Mouse (Mus musculus): ENCODE results near the gene Gm28372. TPM values are rescaled to one million over a fixed set of nuclear protein-coding genes. Genes with fewer than 3 reads are reported as not detected.

Gm28372 gene
- polyA plus RNA-seq, 1 experiment from 2014 or later = not detected

Other genes with a start within 250 kb of the Gm28372 start
- 859 and 934 TPM in 2 replicates for gene Snrpb, start 225.8 kb upstream of the Gm28372 start, polyA plus RNA-seq (2016; fragmentation: Nextera tagmentation; extraction: Ambion mirVana)
- not detected in 2 replicates for gene Tmc2, start 210.0 kb upstream of the Gm28372 start, polyA plus RNA-seq (2016; fragmentation: Nextera tagmentation; extraction: Ambion mirVana)
- 392 and 425 TPM in 2 replicates for gene Nop56, start 130.8 kb upstream of the Gm28372 start, polyA plus RNA-seq (2016; fragmentation: Nextera tagmentation; extraction: Ambion mirVana)
- gene Idh3b, start 120.7 kb upstream of the Gm28372 start, polyA plus RNA-seq (2016; fragmentation: Nextera tagmentation; extraction: Ambion mirVana) = 136 and 141 TPM in 2 replicates
- 0.95 and 1.3 TPM in 2 replicates for gene Ebf4, start 110.1 kb upstream of the Gm28372 start, polyA plus RNA-seq (2016; fragmentation: Nextera tagmentation; extraction: Ambion mirVana)
- 40.7 and 47.3 TPM in 2 replicates for gene Cpxm1, start 7.7 kb upstream of the Gm28372 start, polyA plus RNA-seq (2016; fragmentation: Nextera tagmentation; extraction: Ambion mirVana)
- 0.40 TPM in 1 of 2 replicates, not detected in the other for gene 1700020A23Rik, start within 50 bp of the Gm28372 start, polyA plus RNA-seq (2016; fragmentation: Nextera tagmentation; extraction: Ambion mirVana)
- 0.12 TPM in 1 of 2 replicates, not detected in the other for gene Tmem239, start 1.2 kb downstream of the Gm28372 start, polyA plus RNA-seq (2016; fragmentation: Nextera tagmentation; extraction: Ambion mirVana)
- 117 and 126 TPM in 2 replicates for gene Vps16, start 19.1 kb downstream of the Gm28372 start, polyA plus RNA-seq (2016; fragmentation: Nextera tagmentation; extraction: Ambion mirVana)
- gene Pced1a, start 19.5 kb downstream of the Gm28372 start, polyA plus RNA-seq (2016; fragmentation: Nextera tagmentation; extraction: Ambion mirVana) = 13.9 and 14.4 TPM in 2 replicates
- gene Ptpra, start 45.0 kb downstream of the Gm28372 start, polyA plus RNA-seq (2016; fragmentation: Nextera tagmentation; extraction: Ambion mirVana) = 88.2 and 91.8 TPM in 2 replicates
- gene Mrps26, start 158.5 kb downstream of the Gm28372 start, polyA plus RNA-seq (2016; fragmentation: Nextera tagmentation; extraction: Ambion mirVana) = 84.8 and 89.0 TPM in 2 replicates
- not detected in 2 replicates for gene Oxt, start 170.9 kb downstream of the Gm28372 start, polyA plus RNA-seq (2016; fragmentation: Nextera tagmentation; extraction: Ambion mirVana)
- gene Avp, start 177.3 kb downstream of the Gm28372 start, polyA plus RNA-seq (2016; fragmentation: Nextera tagmentation; extraction: Ambion mirVana) = not detected in 2 replicates
- gene Fastkd5, start 224.8 kb downstream of the Gm28372 start, polyA plus RNA-seq (2016; fragmentation: Nextera tagmentation; extraction: Ambion mirVana) = 21.7 and 22.4 TPM in 2 replicates
- 20.3 and 21.5 TPM in 2 replicates for gene Ubox5, start 224.8 kb downstream of the Gm28372 start, polyA plus RNA-seq (2016; fragmentation: Nextera tagmentation; extraction: Ambion mirVana)
- 4.0 and 5.1 TPM in 2 replicates for gene Lzts3, start 237.6 kb downstream of the Gm28372 start, polyA plus RNA-seq (2016; fragmentation: Nextera tagmentation; extraction: Ambion mirVana)